Mouse (Mus musculus): ENCODE measurements at regions not wholly inside any gene's neighbourhood (a gene's known extent, or its start where the extent isn't known, plus 50 kb on each side); places are given as distances from the start of the nearest gene placed in this dataset.

- no peak for ATAC-seq (ENCODE audit: insufficient number of reproducible peaks, insufficient read depth, low FRiP score, low TSS enrichment)
Observed at GRCm38 (mm10) chr7:51227136-51227535, 283.7 kb upstream of the Ano5 start.

GRCm38 (mm10) chr7:51234616-51235015 lies 276.2 kb upstream of the Ano5 start:
- 79% methylated on average over 4 of the region's 4 CpGs for WGBS
- Histone ChIP-seq H3K9ac (no peak overlapping the region), H3K4me2 (replicated peaks) (no peak overlapping the region), H3K36me3 (no peaks in the 10 kb centered on the region), H3K27ac (no peak overlapping the region), H3K27me3 (no peaks in the 10 kb centered on the region), H3K4me1 (no peaks in the 10 kb centered on the region), H3K4me3 (no peak overlapping the region), H3K9me3 (peaks cover 4% of the 10 kb centered on the region; the same call in 1 of the 2 replicates)
- no peak for ATAC-seq (ENCODE audit: insufficient number of reproducible peaks, insufficient read depth, low FRiP score, low TSS enrichment)

More at GRCm38 (mm10) chr7:51227136-51227535, 283.7 kb upstream of the Ano5 start:
- no peaks in the 10 kb centered on the region for H3K27me3 ChIP-seq
- H3K36me3 ChIP-seq = no peaks in the 10 kb centered on the region
- no peaks in the 10 kb centered on the region for H3K9me3 ChIP-seq
- H3K4me1 ChIP-seq = no peaks in the 10 kb centered on the region
- no peak overlapping the region for H3K27ac ChIP-seq
- 72% methylated on average over 5 of the region's 5 CpGs for WGBS
- H3K4me3 ChIP-seq = no peak overlapping the region
- H3K9ac ChIP-seq = no peak overlapping the region
- no peak overlapping the region for H3K4me2 ChIP-seq (replicated peaks)

- no peak overlapping the region for H3K27ac ChIP-seq
- 79% methylated on average over 2 of the region's 2 CpGs for WGBS
- H3K4me3 ChIP-seq = no peak overlapping the region
- H3K4me1 ChIP-seq = no peaks in the 10 kb centered on the region
- no peak overlapping the region for H3K9ac ChIP-seq
- H3K36me3 ChIP-seq = no peaks in the 10 kb centered on the region
- H3K9me3 ChIP-seq = no peaks in the 10 kb centered on the region
- no peaks in the 10 kb centered on the region for H3K27me3 ChIP-seq
- H3K4me2 ChIP-seq (replicated peaks) = no peak overlapping the region
- no peak for ATAC-seq (ENCODE audit: insufficient number of reproducible peaks, insufficient read depth, low FRiP score, low TSS enrichment)
Observed at GRCm38 (mm10) chr7:51247695-51248094, 263.1 kb upstream of the Ano5 start.

- H3K36me3 ChIP-seq = no peaks in the 10 kb centered on the region
- no peak overlapping the region for H3K9ac ChIP-seq
- ATAC-seq (ENCODE audit: insufficient number of reproducible peaks, insufficient read depth, low FRiP score, low TSS enrichment) = no peak
- no peak overlapping the region for H3K4me3 ChIP-seq
- no peak overlapping the region for H3K27ac ChIP-seq
- no peak overlapping the region for H3K4me2 ChIP-seq (replicated peaks)
- 75% methylated on average over 2 of the region's 2 CpGs for WGBS
- no peaks in the 10 kb centered on the region for H3K9me3 ChIP-seq
- no peaks in the 10 kb centered on the region for H3K27me3 ChIP-seq
- no peaks in the 10 kb centered on the region for H3K4me1 ChIP-seq
Observed at GRCm38 (mm10) chr7:51254461-51254860, 256.4 kb upstream of the Ano5 start.

- H3K9ac ChIP-seq = no peak overlapping the region
- no peaks in the 10 kb centered on the region for H3K4me1 ChIP-seq
- no peak overlapping the region for H3K27ac ChIP-seq
- no peak for ATAC-seq (ENCODE audit: insufficient number of reproducible peaks, insufficient read depth, low FRiP score, low TSS enrichment)
- WGBS = 70% methylated on average over 2 of the region's 2 CpGs
- no peaks in the 10 kb centered on the region for H3K27me3 ChIP-seq
- no peak overlapping the region for H3K4me3 ChIP-seq
- H3K9me3 ChIP-seq = no peaks in the 10 kb centered on the region
- H3K4me2 ChIP-seq (replicated peaks) = no peak overlapping the region
- no peaks in the 10 kb centered on the region for H3K36me3 ChIP-seq
Observed at GRCm38 (mm10) chr7:51259160-51259831, 251.5 kb upstream of the Ano5 start.

GRCm38 (mm10) chr7:51264166-51264565 lies 246.7 kb upstream of the Ano5 start:
- 68% methylated on average over 4 of the region's 4 CpGs for WGBS

GRCm38 (mm10) chr7:51265896-51266295 lies 244.9 kb upstream of the Ano5 start:
- no peak for ATAC-seq (ENCODE audit: insufficient number of reproducible peaks, insufficient read depth, low FRiP score, low TSS enrichment)
- Histone ChIP-seq H3K4me2 (replicated peaks) (no peak overlapping the region), H3K9me3 (no peaks in the 10 kb centered on the region), H3K9ac (no peak overlapping the region), H3K4me1 (no peaks in the 10 kb centered on the region), H3K4me3 (no peak overlapping the region), H3K36me3 (no peaks in the 10 kb centered on the region), H3K27me3 (no peaks in the 10 kb centered on the region), H3K27ac (no peak overlapping the region)
- WGBS = 68% methylated on average over 1 of the region's 1 CpGs

More at GRCm38 (mm10) chr7:51264166-51264565, 246.7 kb upstream of the Ano5 start:
- Histone ChIP-seq H3K27me3 (no peaks in the 10 kb centered on the region), H3K9ac (no peak overlapping the region), H3K4me2 (replicated peaks) (no peak overlapping the region), H3K9me3 (no peaks in the 10 kb centered on the region), H3K4me1 (no peaks in the 10 kb centered on the region), H3K36me3 (no peaks in the 10 kb centered on the region), H3K4me3 (no peak overlapping the region), H3K27ac (no peak overlapping the region)
- ATAC-seq (ENCODE audit: insufficient number of reproducible peaks, insufficient read depth, low FRiP score, low TSS enrichment) = no peak

GRCm38 (mm10) chr7:51266879-51267278 lies 243.9 kb upstream of the Ano5 start:
- Histone ChIP-seq H3K9ac (no peak overlapping the region), H3K27ac (no peak overlapping the region), H3K4me1 (no peaks in the 10 kb centered on the region), H3K4me3 (no peak overlapping the region), H3K9me3 (no peaks in the 10 kb centered on the region), H3K36me3 (no peaks in the 10 kb centered on the region), H3K4me2 (replicated peaks) (no peak overlapping the region), H3K27me3 (no peaks in the 10 kb centered on the region)
- no peak for ATAC-seq (ENCODE audit: insufficient number of reproducible peaks, insufficient read depth, low FRiP score, low TSS enrichment)
- WGBS = 69% methylated on average over 5 of the region's 5 CpGs

- Histone ChIP-seq H3K9me3 (no peaks in the 10 kb centered on the region), H3K4me1 (no peaks in the 10 kb centered on the region), H3K4me2 (replicated peaks) (no peak overlapping the region), H3K36me3 (no peaks in the 10 kb centered on the region), H3K27me3 (no peaks in the 10 kb centered on the region), H3K27ac (no peak overlapping the region), H3K9ac (no peak overlapping the region), H3K4me3 (no peak overlapping the region)
- ATAC-seq (ENCODE audit: insufficient number of reproducible peaks, insufficient read depth, low FRiP score, low TSS enrichment) = no peak
- WGBS = 40% methylated on average over 4 of the region's 4 CpGs
Observed at GRCm38 (mm10) chr7:51268743-51269142, 242.1 kb upstream of the Ano5 start.

- ATAC-seq (ENCODE audit: insufficient number of reproducible peaks, insufficient read depth, low FRiP score, low TSS enrichment) = no peak
- Histone ChIP-seq H3K36me3 (no peaks in the 10 kb centered on the region), H3K9me3 (no peaks in the 10 kb centered on the region), H3K27ac (no peak overlapping the region), H3K4me2 (replicated peaks) (no peak overlapping the region), H3K9ac (no peak overlapping the region), H3K27me3 (no peaks in the 10 kb centered on the region), H3K4me1 (no peaks in the 10 kb centered on the region), H3K4me3 (no peak overlapping the region)
- WGBS = 70% methylated on average over 12 of the region's 12 CpGs
Observed at GRCm38 (mm10) chr7:51270531-51271090, 240.2 kb upstream of the Ano5 start.

GRCm38 (mm10) chr7:51281470-51281869 lies 229.4 kb upstream of the Ano5 start:
- no peak overlapping the region for H3K4me3 ChIP-seq
- no peaks in the 10 kb centered on the region for H3K4me1 ChIP-seq
- no peak overlapping the region for H3K9ac ChIP-seq
- ATAC-seq (ENCODE audit: insufficient number of reproducible peaks, insufficient read depth, low FRiP score, low TSS enrichment) = no peak
- no peaks in the 10 kb centered on the region for H3K9me3 ChIP-seq
- no peaks in the 10 kb centered on the region for H3K27me3 ChIP-seq
- H3K36me3 ChIP-seq = no peaks in the 10 kb centered on the region
- no peak overlapping the region for H3K27ac ChIP-seq
- H3K4me2 ChIP-seq (replicated peaks) = no peak overlapping the region

GRCm38 (mm10) chr7:51300238-51300637 lies 210.6 kb upstream of the Ano5 start:
- Histone ChIP-seq H3K9me3 (no peaks in the 10 kb centered on the region), H3K36me3 (no peaks in the 10 kb centered on the region), H3K9ac (no peak overlapping the region), H3K27ac (no peak overlapping the region), H3K27me3 (no peaks in the 10 kb centered on the region), H3K4me3 (no peak overlapping the region), H3K4me2 (replicated peaks) (no peak overlapping the region), H3K4me1 (no peaks in the 10 kb centered on the region)
- 26% methylated on average over 3 of the region's 3 CpGs for WGBS
- 0 out of 2 replicates have a peak, but pooled peaks have one; percentile 52 for ATAC-seq (ENCODE audit: insufficient number of reproducible peaks, insufficient read depth, low FRiP score, low TSS enrichment)

Data from embryonic facial prominence, embryonic 12.5 days (tissue).